Mouse (Mus musculus): ENCODE measurements around the gene Bsx. TPM values are rescaled to one million over a fixed set of nuclear protein-coding genes. Genes with fewer than 3 reads are reported as not detected.

Bsx gene
- total RNA-seq (2014; fragmentation: Nextera tagmentation), result not detected in 2 replicates
- not detected in 2 replicates for total RNA-seq (2017)

DNA sequence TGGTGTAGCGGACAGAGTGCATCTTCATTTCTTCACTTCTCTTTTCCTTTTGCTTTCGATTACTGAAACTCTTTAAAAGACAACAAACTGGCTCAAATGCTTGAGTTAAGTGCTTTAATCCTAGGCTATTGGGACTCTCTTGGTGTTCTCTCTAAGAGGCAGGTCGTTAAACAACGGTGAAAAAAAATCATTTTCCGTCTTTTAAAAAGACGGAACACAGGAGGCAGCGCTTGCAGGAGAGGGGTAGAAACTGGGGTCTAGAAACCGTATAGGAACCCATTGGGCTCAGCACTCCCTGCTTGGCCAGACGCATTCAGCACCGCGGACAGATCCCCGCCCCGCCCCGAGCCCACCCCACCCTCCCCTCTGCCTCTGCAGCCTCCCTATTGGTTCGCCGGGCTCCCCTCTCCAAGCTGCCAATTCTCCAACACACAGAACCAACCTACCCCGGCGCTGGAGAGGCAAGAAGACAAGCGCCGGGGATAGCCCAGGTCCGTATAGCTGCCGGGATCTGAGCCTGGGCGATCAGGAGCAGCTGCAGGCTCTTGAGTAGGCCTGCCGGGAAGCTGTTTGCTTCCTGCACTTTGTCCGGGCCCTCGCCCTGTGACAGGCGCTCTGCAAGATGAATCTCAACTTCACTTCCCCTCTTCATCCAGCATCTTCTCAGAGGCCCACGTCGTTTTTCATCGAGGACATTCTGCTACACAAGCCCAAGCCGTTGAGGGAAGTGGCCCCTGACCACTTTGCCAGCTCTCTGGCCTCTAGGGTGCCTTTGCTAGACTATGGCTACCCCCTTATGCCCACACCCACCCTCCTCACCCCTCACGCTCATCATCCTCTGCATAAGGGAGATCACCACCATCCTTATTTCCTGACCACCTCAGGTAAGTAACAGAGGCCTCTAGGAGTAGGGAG, at the start of gene Bsx:
Gene Bsx, plus strand, starts transcription at position 572 of the 915 bp plus-strand sequence.
- peak; percentile 65 for ATAC-seq (replicated peaks; ENCODE audit: poor library complexity, severe bottlenecking)

GRCm38 (mm10) chr9:40825601-40826000, 48.3 kb upstream of the Bsx start:
- no peak for ATAC-seq (replicated peaks; ENCODE audit: poor library complexity, severe bottlenecking)

- ATAC-seq (replicated peaks; ENCODE audit: poor library complexity, severe bottlenecking), result no peak
Measured at GRCm38 (mm10) chr9:40827366-40827765, 46.6 kb upstream of the Bsx start.

DNA sequence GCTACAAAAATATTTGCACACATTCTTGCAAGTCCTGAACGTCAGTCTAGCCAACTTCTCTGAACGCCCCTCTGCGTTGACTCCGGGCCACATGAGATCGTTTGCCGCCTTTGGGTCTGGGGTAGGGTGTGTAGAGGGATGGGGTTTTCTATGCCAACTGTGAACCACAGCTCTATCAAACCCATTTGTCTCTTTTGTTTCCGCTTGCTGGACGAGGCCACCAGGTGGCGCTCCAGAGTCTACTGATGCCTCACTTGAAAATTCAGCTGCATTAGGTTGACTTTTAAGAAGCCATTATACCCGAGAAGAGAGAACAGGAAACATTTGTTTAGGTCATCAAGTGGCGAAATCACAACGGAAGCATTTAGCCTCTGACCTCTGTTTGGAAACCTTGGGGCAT, 39.4 kb upstream of the Bsx start:
- peak; percentile 94 for ATAC-seq (replicated peaks; ENCODE audit: poor library complexity, severe bottlenecking)

DNA sequence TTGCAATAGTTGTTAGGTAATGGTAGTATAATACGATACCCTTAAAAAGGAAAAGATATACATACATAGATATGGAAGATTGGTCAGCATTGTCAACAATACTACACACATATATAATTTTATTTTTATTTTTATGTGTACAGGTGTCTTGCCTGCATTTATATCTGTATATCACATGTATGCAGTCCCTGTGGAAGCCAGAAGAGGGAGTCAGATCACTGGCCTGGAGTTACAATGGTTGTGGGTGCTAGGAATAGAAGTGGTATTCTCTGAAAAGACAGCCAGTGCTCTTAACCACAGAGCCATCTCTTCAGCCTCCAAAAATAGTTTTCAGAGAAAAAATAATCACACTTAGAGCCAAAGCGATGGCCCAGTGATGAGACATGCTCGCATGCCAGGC, 37.2 kb upstream of the Bsx start:
- ATAC-seq (replicated peaks; ENCODE audit: poor library complexity, severe bottlenecking), result no peak

DNA sequence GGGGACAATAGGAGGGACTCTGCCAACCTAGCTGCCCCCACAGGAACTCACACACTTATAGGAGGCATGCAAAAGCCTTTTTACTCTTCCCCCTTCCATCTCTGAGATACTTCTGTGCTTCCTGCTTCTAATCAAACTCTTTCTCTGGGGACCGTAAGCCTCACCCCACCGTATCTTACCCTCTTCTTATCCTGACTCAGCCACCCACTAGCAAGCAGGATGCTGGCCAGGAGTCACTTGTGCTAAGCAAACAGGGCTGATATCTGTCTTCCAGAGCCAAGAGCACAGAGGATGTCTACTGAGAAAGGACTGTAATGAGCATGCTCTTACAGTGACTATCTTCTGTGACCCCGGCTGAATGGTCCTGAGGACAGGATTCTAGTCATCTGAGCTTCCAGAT, 34.3 kb upstream of the Bsx start:
- no peak for ATAC-seq (replicated peaks; ENCODE audit: poor library complexity, severe bottlenecking)

DNA sequence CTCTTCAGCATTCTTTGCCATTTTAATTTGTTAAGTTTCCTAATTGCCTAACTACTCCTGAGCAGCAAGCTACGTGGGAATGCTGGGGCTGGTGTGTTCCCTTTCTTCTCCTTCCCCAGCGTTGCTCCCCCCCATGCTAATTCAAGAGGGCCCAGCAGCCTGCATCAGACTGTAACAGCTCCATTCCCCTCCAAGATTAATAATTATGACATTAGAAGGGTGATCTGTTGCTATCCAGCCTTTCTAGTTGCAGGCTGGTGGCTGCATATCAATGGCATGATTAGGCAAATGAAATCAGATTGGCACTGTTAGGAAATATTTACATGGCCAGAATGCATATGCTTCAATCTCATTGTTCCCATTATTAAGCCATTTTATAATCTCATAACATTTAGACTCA, 22.4 kb upstream of the Bsx start:
- no peak for ATAC-seq (replicated peaks; ENCODE audit: poor library complexity, severe bottlenecking)

GRCm38 (mm10) chr9:40858461-40859160, 15.3 kb upstream of the Bsx start:
- ATAC-seq (replicated peaks; ENCODE audit: poor library complexity, severe bottlenecking), result 0 out of 2 replicates have a peak, but pooled peaks have one; percentile 25

DNA sequence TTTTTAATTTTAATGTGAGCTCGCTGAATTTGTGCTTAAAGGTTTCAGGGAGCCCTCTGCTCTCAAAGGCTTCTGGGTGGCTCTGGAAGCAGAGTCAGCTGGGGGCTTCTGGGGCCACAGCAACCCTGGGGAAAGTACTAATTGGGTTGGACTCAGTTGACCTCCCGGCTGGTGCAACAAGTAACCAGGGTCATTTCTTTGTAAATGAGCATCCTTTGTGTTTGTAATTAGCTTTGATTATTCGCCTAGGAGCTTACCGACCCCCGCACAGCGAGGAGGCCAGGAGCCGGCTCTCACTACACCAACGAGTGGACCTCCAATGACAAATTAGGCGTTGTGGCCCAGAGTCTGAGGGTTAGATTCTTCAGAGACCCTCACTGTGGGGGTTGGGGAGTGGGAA, 14.7 kb upstream of the Bsx start:
- ATAC-seq (replicated peaks; ENCODE audit: poor library complexity, severe bottlenecking), result no peak

DNA sequence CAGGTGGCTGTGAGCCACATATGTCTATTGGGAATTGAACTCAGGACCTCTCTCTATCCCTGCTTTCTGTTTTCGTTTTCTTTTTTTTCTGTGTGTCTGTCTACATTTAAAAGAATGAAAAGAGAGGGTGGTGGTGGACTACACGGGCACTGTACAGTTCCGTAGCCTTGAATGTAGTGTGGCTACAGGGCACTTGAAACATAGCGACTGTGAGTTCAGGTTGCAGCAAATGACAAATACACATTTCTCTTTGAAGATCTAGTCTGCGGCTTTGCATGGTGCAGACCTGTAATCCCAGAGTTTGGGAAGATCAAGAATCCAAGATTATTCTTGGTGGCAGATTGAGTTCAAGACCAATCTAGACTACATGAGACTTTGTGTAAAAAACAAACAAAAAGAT, 3.6 kb upstream of the Bsx start:
- no peak for ATAC-seq (replicated peaks; ENCODE audit: poor library complexity, severe bottlenecking)

GRCm38 (mm10) chr9:40871369-40872155, 2.4 kb upstream of the Bsx start:
- ATAC-seq (replicated peaks; ENCODE audit: poor library complexity, severe bottlenecking), result 0 out of 2 replicates have a peak, but pooled peaks have one; percentile 23

- ATAC-seq (replicated peaks; ENCODE audit: poor library complexity, severe bottlenecking), result 0 out of 2 replicates have a peak, but pooled peaks have one; percentile 46
Measured at GRCm38 (mm10) chr9:40872156-40872478, 1.8 kb upstream of the Bsx start.

DNA sequence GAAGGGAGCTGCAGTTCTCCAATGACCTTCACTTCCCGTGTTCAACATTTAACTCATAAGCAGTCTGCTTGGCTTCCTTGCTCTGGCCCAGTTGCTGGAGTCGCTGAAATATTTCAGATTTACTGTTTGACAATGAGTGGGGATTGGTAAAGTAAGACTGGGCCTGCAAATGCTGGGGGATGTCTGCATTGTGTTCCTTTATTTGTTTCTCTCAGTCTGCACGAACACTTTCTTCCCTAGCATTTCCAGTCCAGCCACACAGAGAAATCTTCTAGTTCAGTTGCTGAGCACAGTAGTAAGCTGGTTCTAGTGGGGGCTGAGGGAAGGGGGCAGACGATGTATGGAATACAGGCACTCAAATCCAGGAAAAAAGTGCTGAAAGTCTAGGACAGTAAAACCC, 1.0 kb downstream of the Bsx start:
- ATAC-seq (replicated peaks; ENCODE audit: poor library complexity, severe bottlenecking), result no peak

DNA sequence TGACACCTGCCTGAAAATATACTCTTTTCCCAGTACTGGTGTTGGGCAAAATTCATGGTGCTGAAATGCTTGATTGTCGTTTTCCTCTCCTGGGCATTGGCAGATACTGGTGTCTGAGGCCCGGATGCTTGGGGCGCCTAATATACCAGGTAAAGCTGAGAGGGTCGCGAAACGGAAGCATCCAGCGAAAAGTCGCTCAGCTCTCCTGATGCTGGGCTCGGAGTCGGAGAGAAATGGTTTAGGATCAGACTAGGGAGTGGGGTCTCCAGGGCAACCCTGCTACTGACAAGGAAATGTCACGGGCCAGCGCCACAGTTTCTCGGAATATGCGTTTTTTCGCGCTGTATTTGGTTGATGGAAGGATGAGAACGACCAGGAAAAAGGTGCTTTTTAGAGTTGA, 1.5 kb downstream of the Bsx start:
- ATAC-seq (replicated peaks; ENCODE audit: poor library complexity, severe bottlenecking), result no peak

DNA sequence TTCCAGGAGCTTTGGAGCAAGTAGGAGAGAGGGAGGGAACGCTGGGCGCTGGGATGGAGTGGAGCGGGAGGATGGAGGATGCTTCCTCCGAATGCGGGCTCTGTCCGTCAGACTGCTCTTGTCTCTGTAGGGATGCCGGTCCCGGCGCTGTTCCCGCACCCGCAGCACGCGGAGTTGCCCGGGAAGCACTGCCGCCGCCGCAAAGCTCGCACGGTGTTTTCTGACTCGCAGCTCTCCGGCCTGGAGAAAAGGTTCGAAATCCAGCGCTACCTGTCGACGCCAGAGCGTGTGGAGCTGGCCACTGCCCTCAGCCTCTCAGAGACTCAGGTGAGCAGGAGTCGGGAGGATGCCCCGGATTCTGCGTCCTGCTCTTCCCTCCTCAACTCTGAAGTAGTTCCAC, 2.2 kb downstream of the Bsx start:
- ATAC-seq (replicated peaks; ENCODE audit: poor library complexity, severe bottlenecking), result no peak

DNA sequence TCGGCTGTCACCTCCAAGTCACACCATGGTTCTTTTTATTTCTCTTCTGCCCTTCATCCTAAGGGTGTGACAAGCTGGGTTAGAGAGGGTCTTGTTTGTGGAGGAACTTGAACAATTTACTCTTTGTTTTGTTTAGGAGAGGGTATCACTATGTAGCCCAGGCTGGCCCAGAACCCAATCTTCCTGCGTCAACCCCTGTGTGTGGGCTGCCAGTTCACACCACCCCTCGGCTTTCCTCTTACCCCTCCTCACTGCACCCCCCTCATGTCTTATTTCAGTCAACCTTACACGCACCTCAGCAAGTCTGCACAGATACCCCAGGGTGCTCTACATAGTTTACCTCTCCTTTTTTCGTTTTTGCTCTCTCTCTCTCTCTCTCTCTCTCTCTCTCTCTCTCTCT, 2.8 kb downstream of the Bsx start:
- ATAC-seq (replicated peaks; ENCODE audit: poor library complexity, severe bottlenecking), result no peak

GRCm38 (mm10) chr9:40877146-40877880, 3.4 kb downstream of the Bsx start:
- ATAC-seq (replicated peaks; ENCODE audit: poor library complexity, severe bottlenecking), result no peak

- no peak for ATAC-seq (replicated peaks; ENCODE audit: poor library complexity, severe bottlenecking)
Measured at GRCm38 (mm10) chr9:40877881-40878235, 3.9 kb downstream of the Bsx start.

- ATAC-seq (replicated peaks; ENCODE audit: poor library complexity, severe bottlenecking), result no peak
Measured at GRCm38 (mm10) chr9:40878291-40878945, 4.5 kb downstream of the Bsx start.

DNA sequence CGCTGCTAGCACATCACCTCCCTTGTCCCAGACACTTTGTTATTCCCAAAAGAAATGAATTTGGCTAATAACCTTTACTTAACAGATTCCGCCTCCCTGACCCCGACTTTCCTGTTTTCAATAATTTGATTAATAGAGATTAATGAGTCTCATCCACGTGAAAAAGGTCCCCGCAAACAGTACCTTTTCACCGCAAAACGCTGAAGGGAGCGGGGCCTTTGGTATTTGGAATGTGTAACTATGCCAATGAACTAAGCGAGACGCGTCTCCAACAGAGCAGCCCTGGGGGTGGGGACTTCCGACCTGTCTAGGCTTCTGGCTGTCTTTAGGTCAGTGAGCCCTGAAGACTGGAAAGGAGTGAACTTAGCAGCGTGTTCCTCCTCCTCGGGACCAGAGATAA, 5.1 kb downstream of the Bsx start:
- no peak for ATAC-seq (replicated peaks; ENCODE audit: poor library complexity, severe bottlenecking)

Data from granulocyte monocyte progenitor cell, adult 5-6 weeks (primary cell).